Mouse (Mus musculus) lung, adult 2 months (tissue): ENCODE measurements around the gene Axl. TPM values are rescaled to one million over a fixed set of nuclear protein-coding genes. Genes with fewer than 3 reads are reported as not detected.

Experiments
- DNase-seq: peaks from one replicate; pipeline ENCODE4 v3.0.0; 2022
- H3K4me1 ChIP-seq: fragments of 200-500 bp; 2 replicates; pipeline ENCODE4 v1.6.1; 2011; ENCODE audit warnings: low read length; ENCODE audit not compliant: control insufficient read depth, insufficient read depth
- H3K4me3 ChIP-seq: fragments of 200-500 bp; replicated peaks from 2 replicates; pipeline ENCODE3; 2011; ENCODE audit warnings: low read depth, mild to moderate bottlenecking, control low read depth, low read length; ENCODE audit errors: extremely low read depth
- CTCF ChIP-seq: fragments of 200-500 bp; IDR thresholded peaks from 2 replicates; pipeline ENCODE4 v1.5.1; 2011; ENCODE audit warnings: mild to moderate bottlenecking, low read length, control low read depth; ENCODE audit not compliant: insufficient read depth
- POLR2A ChIP-seq: fragments of 200-500 bp; IDR thresholded peaks from 2 replicates; pipeline ENCODE4 v1.6.1; 2011; ENCODE audit warnings: low read depth, mild to moderate bottlenecking, control low read depth, low read length, borderline replicate concordance; ENCODE audit errors: extremely low read depth
- WGBS: fragments of 180-500 bp; shearing (Covaris S2); methylation state at CpG from one replicate; pipeline ENCODE4 v1.1.7; 2018; 5-methylcytosine and 5-hydroxymethylcytosine counted together
- polyA plus RNA-seq: library from polyadenylated mRNA; depleted of rRNA; stranded (reverse); fragments of >200 nt; gene quantifications from 2 replicates; pipeline ENCODE4 v1.2.3, GENCODE M21; 2012

Gene Axl
- polyA plus RNA-seq, 1 experiment, result 92.0 TPM

DNA sequence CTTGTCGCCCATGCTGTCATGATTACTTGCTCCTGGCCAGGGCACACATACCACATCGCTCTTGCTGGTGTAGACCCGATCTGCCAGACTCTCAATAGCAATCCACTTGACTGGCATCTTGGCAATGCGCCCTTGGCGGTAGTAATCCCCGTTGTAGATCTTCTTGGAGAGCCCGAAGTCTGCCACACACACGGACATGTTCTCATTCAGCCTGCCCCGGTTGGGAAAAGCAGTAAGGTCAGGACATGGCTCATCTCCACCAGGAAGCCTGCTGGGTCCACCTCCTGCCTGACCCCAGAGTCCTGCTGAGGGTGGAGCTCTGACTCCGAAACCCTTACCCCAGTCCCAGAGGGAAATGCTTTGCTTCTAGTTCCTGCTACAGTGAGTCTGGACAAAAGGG, 27.2 kb downstream of the Axl start:
- no peak for TF ChIP-seq CTCF
- TF ChIP-seq POLR2A, result no peak
- H3K4me3 ChIP-seq, result no peak overlapping the region
- H3K4me1 ChIP-seq, result no peaks in the 10 kb centered on the region
- peak; percentile 52 for DNase-seq
- WGBS, result 49% methylated on average over 10 of the region's 10 CpGs

DNA sequence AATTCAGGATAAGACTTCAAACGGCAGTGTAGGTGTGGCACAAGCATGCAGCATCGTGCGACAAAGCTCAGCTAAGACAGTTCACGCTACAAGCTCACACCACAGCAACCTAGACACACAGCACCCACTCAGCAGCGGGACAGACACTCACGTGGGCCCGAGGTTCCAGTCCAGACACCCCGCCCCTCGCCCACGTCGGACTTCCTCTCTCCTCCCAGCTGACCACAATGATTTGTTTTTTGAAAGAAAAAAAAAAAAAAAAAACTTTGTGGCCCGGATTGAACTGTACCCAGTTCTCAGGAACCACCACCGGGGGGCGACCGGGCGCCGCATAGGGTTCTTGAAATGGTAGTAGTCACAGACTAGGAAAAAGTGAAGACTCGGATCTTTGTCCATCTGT, 32.5 kb downstream of the Axl start:
- H3K4me1 ChIP-seq, result peaks cover 11% of the 10 kb centered on the region; the same call in 1 of the 2 replicates
- peak; percentile 81 for DNase-seq
- peak overlapping the region; percentile 52 for H3K4me3 ChIP-seq
- 0% methylated on average over 18 of the region's 18 CpGs for WGBS
- peak; percentile 53 for TF ChIP-seq CTCF
- peak; percentile 91; the same call in 1 of the 2 replicates for TF ChIP-seq POLR2A

DNA sequence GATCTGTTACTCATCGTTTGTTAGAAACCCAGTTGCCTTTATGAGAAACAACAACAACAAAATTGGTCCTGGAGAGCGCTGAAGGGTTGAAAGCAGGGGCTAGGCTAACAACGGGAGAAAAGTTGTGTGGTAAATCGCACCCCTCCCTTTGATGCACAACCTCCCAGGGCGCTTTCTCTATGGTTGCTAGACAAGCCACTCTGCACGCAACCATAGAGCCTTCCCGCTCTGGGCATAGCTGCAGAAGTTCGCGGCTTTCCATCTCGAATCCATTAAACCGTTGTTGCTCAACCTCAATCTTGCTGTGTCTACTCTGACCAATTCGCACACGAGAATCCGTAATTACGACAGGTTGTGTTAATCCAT, 33.1 kb downstream of the Axl start:
- TF ChIP-seq POLR2A, result peak; percentile 20; the same call in 1 of the 2 replicates
- TF ChIP-seq CTCF, result no peak
- DNase-seq, result no peak
- H3K4me3 ChIP-seq, result peak overlapping the region; percentile 52
- under 1% methylated on average over 15 of the region's 15 CpGs for WGBS
- peaks cover 11% of the 10 kb centered on the region; the same call in 1 of the 2 replicates for H3K4me1 ChIP-seq

DNA sequence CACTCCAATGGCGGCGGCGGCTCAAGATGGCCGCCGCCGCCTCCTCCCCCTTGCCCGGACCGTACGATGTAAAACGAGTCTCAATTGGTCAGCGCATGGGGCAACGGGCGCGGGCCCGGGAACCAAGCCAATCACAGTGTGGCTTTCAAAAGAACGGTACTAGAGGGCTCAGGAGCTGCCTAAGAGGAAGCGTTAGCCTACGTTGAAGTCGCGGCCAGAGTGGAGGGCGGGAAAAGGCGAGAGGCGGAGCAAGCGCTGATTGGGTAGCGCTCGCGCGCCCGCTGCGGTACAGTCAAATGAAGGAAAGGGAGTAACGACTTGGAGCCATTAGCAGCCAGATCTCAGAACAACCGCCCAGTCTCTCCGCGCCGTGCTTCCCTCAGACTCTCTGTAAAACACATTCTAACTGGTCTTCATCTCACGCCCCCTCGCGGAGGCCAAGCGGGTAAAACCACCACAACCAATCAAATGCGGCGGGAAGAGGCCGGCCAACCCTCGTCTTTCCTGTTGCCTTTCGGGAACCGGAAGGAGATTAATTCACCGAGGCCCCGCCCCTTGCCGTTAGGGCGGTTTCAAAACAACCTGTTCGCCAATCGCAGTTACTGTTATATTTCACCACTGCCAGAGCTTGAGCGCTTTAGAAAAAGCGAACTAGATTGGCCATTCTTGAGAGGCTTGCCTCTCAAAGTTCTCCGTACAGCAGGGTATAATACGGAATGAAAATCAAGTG, 33.6 kb downstream of the Axl start, which contains the start of gene Hnrnpul1:
Gene Hnrnpul1 (minus strand): TSS at position 20 of the 730 bp plus-strand sequence.
- peaks cover 11% of the 10 kb centered on the region; the same call in 1 of the 2 replicates for H3K4me1 ChIP-seq
- under 1% methylated on average over 55 of the region's 55 CpGs for WGBS
- H3K4me3 ChIP-seq, result peak within 1 kb of the TSS; percentile 80
- DNase-seq, result peak; percentile 98
- peak; percentile 72; the same call in 1 of the 2 replicates for TF ChIP-seq POLR2A
- TF ChIP-seq CTCF, result peak; percentile 27; the same call in 1 of the 2 replicates

DNA sequence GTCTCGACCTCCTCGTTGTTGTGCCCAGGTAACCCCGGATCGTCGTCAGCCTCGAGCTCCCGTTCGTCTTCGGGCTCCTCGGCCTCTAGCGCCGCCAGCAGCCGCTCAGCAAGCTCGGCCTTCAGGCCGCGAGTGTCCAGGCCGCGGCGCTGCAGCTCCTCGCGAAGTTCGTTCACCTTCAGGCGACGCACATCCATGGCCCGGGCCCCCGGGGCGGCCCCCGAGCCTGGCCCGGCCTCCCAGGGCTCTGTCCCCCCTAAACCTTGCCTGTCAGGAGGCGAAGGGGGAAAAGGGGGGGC, 34.1 kb downstream of the Axl start:
- no peak for DNase-seq
- TF ChIP-seq POLR2A (peak; percentile 24; the same call in 1 of the 2 replicates), CTCF (no peak)
- Histone ChIP-seq H3K4me1 (peaks cover 11% of the 10 kb centered on the region; the same call in 1 of the 2 replicates), H3K4me3 (peak overlapping the region; percentile 80)
- 1% methylated on average over 30 of the region's 30 CpGs for WGBS

DNA sequence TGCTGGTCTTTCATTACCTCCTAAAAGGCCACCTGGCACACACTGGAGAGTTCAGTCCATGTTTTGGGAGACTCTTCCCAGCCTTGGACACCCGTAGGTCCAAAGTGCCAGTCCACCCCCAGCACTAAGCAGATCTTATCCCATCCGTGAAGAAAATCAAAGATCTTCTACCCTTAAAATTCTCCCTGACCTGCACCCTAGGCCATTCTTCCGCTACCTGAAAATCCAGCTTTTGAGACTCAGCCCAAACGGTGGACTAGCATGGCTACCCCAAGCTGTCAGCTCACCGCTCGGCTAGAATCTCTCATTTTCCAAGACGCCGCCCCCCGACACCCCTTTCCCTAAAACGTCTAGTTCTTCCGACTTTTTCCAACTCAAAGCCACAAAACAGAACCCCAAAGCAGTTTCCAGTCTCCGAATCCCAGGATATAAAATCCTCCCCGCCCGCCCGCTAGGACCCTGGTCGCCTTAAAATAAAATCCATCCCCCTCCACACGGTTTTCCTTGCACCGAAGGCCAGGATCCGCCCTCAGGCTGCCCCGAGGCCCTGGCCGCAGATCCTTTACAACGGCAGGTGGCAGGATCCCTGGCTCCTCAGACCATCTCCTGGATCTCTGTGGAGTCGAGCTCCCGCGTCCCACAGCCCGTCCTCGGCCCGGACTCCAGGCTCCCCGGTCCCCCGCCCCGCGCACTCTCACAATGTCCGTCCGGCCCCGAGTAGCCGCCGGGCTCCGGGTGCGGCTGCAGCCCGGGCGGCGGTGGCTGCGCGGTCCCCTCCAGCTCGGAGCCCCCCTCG, 34.7 kb downstream of the Axl start:
- peak overlapping the region; percentile 80 for H3K4me3 ChIP-seq
- no peak for DNase-seq
- TF ChIP-seq CTCF, result no peak
- no peak for TF ChIP-seq POLR2A
- H3K4me1 ChIP-seq, result peaks cover 11% of the 10 kb centered on the region; the same call in 1 of the 2 replicates
- WGBS, result 1% methylated on average over 46 of the region's 46 CpGs

DNA sequence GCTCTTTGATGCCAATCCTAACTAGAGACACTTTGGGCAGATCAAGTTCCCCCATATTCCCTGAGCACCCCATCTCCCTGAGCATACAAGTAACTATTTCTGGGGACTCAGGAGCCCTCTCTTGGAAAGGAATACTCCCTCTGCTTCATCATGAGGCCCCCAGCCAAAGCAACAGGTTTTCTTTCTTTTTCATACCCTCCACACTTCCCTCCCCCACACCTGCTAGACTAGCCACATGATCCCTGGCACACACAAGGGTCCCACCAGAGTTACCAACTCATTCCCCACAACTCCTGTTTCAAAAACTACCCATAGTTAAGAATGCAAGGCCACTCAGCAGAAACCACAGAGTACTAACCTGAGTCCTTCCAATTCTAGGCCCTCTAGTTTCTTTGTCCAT, 35.4 kb downstream of the Axl start:
- no peak overlapping the region for H3K4me3 ChIP-seq
- no peak for DNase-seq
- H3K4me1 ChIP-seq, result peaks cover 11% of the 10 kb centered on the region; the same call in 1 of the 2 replicates
- TF ChIP-seq POLR2A (no peak), CTCF (no peak)

DNA sequence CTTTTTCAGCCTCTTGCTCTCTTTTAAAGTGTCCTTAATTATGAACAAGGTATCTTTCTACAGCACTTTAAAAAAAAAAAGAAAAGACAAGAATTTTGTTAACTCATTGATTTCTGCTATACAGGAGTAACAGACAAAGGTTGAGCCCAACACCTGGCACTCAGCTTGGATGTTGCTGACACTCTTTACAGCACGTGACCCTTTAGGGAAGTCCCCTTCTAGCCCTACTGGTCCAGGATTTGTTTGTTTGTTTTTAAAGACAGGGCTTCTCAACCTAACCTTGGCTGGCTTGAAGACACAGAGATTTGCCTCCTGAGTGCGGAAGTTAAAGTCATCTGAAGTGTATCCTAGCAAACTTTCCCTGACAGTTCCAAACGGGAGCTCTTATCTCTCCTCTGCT, 41.7 kb downstream of the Axl start:
- no peak for TF ChIP-seq POLR2A
- TF ChIP-seq CTCF, result no peak
- H3K4me3 ChIP-seq, result no peak overlapping the region
- DNase-seq, result no peak
- peaks cover 2% of the 10 kb centered on the region for H3K4me1 ChIP-seq
- WGBS, result 42% methylated on average over 3 of the region's 3 CpGs

DNA sequence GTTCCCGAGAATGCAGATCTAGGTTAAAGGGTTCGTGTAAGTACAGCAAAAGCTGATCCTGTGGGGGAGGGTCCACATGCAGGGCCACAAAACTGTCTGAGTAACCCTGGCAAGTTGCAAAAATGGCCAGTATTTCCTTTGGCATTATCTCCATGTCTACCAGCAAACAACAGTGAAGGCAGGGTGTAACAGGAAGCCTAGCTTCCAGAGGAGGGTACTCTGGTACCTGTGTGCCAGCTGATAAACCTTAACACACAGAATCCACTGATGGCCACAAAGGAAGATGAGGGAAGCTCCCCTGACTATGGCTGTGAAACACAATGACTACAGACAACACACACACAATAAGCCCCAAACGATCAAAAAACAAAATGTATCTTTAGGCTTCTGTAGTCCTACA, 50.2 kb downstream of the Axl start:
- Histone ChIP-seq H3K4me3 (no peak overlapping the region), H3K4me1 (no peaks in the 10 kb centered on the region)
- WGBS, result 76% methylated on average over 3 of the region's 3 CpGs
- DNase-seq, result no peak
- no peak for TF ChIP-seq POLR2A
- no peak for TF ChIP-seq CTCF
